Mouse (Mus musculus) spleen, adult 2 months (tissue): Measurements from ENCODE around the gene Tspoap1. TPM values are rescaled to one million over a fixed set of nuclear protein-coding genes. Genes with fewer than 3 reads are reported as not detected.

Experiments used
- DNase-seq, 2 experiments: peaks; one replicate each; pipeline versions ENCODE4 v3.0.0 to v3.0.0-alpha.2; 2012 to 2021; ENCODE audit warnings: low spot score in 2 of 2, low read depth in 1 of 2
- H3K27ac ChIP-seq: fragments of 200-500 bp; 2 replicates; pipeline ENCODE4 v1.5.1; 2012; ENCODE audit warnings: low read length, inconsistent platforms; ENCODE audit not compliant: insufficient read depth
- H3K27me3 ChIP-seq: fragments of 200-500 bp; 2 replicates; pipeline ENCODE4 v1.6.1; 2012; ENCODE audit warnings: mild to moderate bottlenecking, moderate library complexity, low read length, inconsistent platforms; ENCODE audit not compliant: control insufficient read depth, insufficient read depth
- H3K36me3 ChIP-seq: fragments of 200-500 bp; 2 replicates; pipeline ENCODE4 v1.6.1; 2012; ENCODE audit warnings: mild to moderate bottlenecking, low read length, inconsistent platforms; ENCODE audit not compliant: control insufficient read depth, insufficient read depth
- H3K4me1 ChIP-seq: fragments of 200-500 bp; 2 replicates; pipeline ENCODE4 v1.6.1; 2011; ENCODE audit warnings: inconsistent platforms; ENCODE audit not compliant: control insufficient read depth, insufficient read depth, insufficient read length
- H3K4me3 ChIP-seq: fragments of 200-500 bp; 2 replicates; pipeline ENCODE4 v1.5.1; 2011; ENCODE audit warnings: mild to moderate bottlenecking, inconsistent platforms; ENCODE audit not compliant: insufficient read depth, insufficient read length; ENCODE audit errors: extremely low read depth
- CTCF ChIP-seq: fragments of 200-500 bp; IDR thresholded peaks from 2 replicates; pipeline ENCODE4 v1.5.1; 2011; ENCODE audit warnings: mild to moderate bottlenecking, inconsistent platforms; ENCODE audit not compliant: insufficient read depth, insufficient read length, insufficient replicate concordance; ENCODE audit errors: extremely low read depth
- POLR2A ChIP-seq: fragments of 200-500 bp; IDR thresholded peaks from 2 replicates; pipeline ENCODE4 v1.6.1; 2011; ENCODE audit warnings: low read depth, low read length, inconsistent platforms
- WGBS: fragments of 180-500 bp; shearing (Covaris S2); methylation state at CpG from one replicate; pipeline ENCODE4 v1.1.7; 2018; 5-methylcytosine and 5-hydroxymethylcytosine counted together
- polyA plus RNA-seq: library from polyadenylated mRNA; depleted of rRNA; stranded (reverse); fragments of >200 nt; gene quantifications from 2 replicates; pipeline ENCODE4 v1.2.3, GENCODE M21; 2012; rRNA removed

Gene Tspoap1
- polyA plus RNA-seq = 6.1 and 6.2 TPM in 2 replicates

- peak; percentile 35 to 42 for DNase-seq
- H3K36me3 ChIP-seq = peaks cover 18% of the 10 kb centered on the region
- TF ChIP-seq CTCF = no peak
- TF ChIP-seq POLR2A = no peak
These were observed at the start of gene Tspoap1 for GRCm38 (mm10) chr11:87760301-87761081. Tspoap1 (plus strand) TSS chr11:87760541.

GRCm38 (mm10) chr11:87712188-87712587, 48.2 kb upstream of the Tspoap1 start:
- H3K4me3 ChIP-seq = no peak overlapping the region
- 63% methylated on average over 4 of the region's 4 CpGs for WGBS
- H3K4me1 ChIP-seq = peaks cover 2% of the 10 kb centered on the region; the same call in 1 of the 2 replicates
- H3K27me3 ChIP-seq = no peaks in the 10 kb centered on the region
- no peak for DNase-seq
- TF ChIP-seq POLR2A (no peak), CTCF (no peak)
- no peak overlapping the region for H3K27ac ChIP-seq
- H3K36me3 ChIP-seq = no peaks in the 10 kb centered on the region

More at GRCm38 (mm10) chr11:87760301-87761081, at the start of gene Tspoap1:
- Histone ChIP-seq H3K4me1 (peaks cover 12% of the 10 kb centered on the region), H3K4me3 (no peak within 1 kb of the TSS), H3K27me3 (peaks cover 7% of the 10 kb centered on the region), H3K27ac (peak within 1 kb of the TSS; percentile 6; the same call in 1 of the 2 replicates)
- 7% methylated on average over 23 of the region's 23 CpGs for WGBS

- H3K4me3 ChIP-seq = no peak overlapping the region
- WGBS = 86% methylated on average over 4 of the region's 4 CpGs
- H3K36me3 ChIP-seq = no peaks in the 10 kb centered on the region
- H3K4me1 ChIP-seq = peaks cover 6% of the 10 kb centered on the region; the same call in 1 of the 2 replicates
- H3K27ac ChIP-seq = no peak overlapping the region
- TF ChIP-seq POLR2A (no peak), CTCF (no peak)
- DNase-seq = no peak
- H3K27me3 ChIP-seq = no peaks in the 10 kb centered on the region
These were observed 44.3 kb upstream of the Tspoap1 start for GRCm38 (mm10) chr11:87715999-87716398.

- H3K4me3 ChIP-seq = 0 out of 2 replicates have a peak overlapping the region, but pooled peaks have one; percentile 15
- H3K27ac ChIP-seq = peak overlapping the region; percentile 67
These were observed 40.8 kb upstream of the Tspoap1 start for GRCm38 (mm10) chr11:87719526-87719925.

GRCm38 (mm10) chr11:87720324-87720723, 40.0 kb upstream of the Tspoap1 start:
- Histone ChIP-seq H3K27ac (peak overlapping the region; percentile 78), H3K36me3 (no peaks in the 10 kb centered on the region), H3K4me3 (peak overlapping the region; percentile 33; the same call in 1 of the 2 replicates), H3K27me3 (no peaks in the 10 kb centered on the region), H3K4me1 (peaks cover 9% of the 10 kb centered on the region; the same call in 1 of the 2 replicates)
- TF ChIP-seq POLR2A = no peak
- peak; percentile 31; the same call in 1 of the 2 replicates for TF ChIP-seq CTCF
- 67% methylated on average over 9 of the region's 9 CpGs for WGBS
- peak in 1 of 2 experiments; percentile 37 for DNase-seq

More at GRCm38 (mm10) chr11:87719526-87719925, 40.8 kb upstream of the Tspoap1 start:
- peaks cover 9% of the 10 kb centered on the region; the same call in 1 of the 2 replicates for H3K4me1 ChIP-seq
- H3K36me3 ChIP-seq = no peaks in the 10 kb centered on the region
- 49% methylated on average over 7 of the region's 7 CpGs for WGBS
- no peaks in the 10 kb centered on the region for H3K27me3 ChIP-seq
- DNase-seq = no peak
- no peak for TF ChIP-seq CTCF
- no peak for TF ChIP-seq POLR2A

GRCm38 (mm10) chr11:87720839-87721238, 39.5 kb upstream of the Tspoap1 start:
- no peak overlapping the region for H3K4me3 ChIP-seq
- WGBS = 35% methylated on average over 9 of the region's 9 CpGs
- no peaks in the 10 kb centered on the region for H3K36me3 ChIP-seq
- peak overlapping the region; percentile 78 for H3K27ac ChIP-seq
- H3K4me1 ChIP-seq = peaks cover 9% of the 10 kb centered on the region; the same call in 1 of the 2 replicates
- H3K27me3 ChIP-seq = no peaks in the 10 kb centered on the region
- TF ChIP-seq POLR2A (no peak), CTCF (no peak)
- DNase-seq = peak; percentile 53 to 57

- Histone ChIP-seq H3K4me3 (no peak overlapping the region), H3K27me3 (no peaks in the 10 kb centered on the region), H3K27ac (no peak overlapping the region), H3K4me1 (peaks cover 14% of the 10 kb centered on the region; the same call in 1 of the 2 replicates), H3K36me3 (no peaks in the 10 kb centered on the region)
- 77% methylated on average over 3 of the region's 3 CpGs for WGBS
- DNase-seq = no peak
- TF ChIP-seq POLR2A = no peak
- no peak for TF ChIP-seq CTCF
These were observed 38.2 kb upstream of the Tspoap1 start for GRCm38 (mm10) chr11:87722168-87722567.
